Mouse (Mus musculus) central nervous system, embryonic 11.5 days (tissue): ENCODE data around the gene AA792892. TPM values are rescaled to one million over a fixed set of nuclear protein-coding genes. Genes with fewer than 3 reads are reported as not detected.

Source experiments
- polyA plus RNA-seq: library from polyadenylated mRNA; depleted of rRNA; stranded (reverse); fragments of >200 nt; gene quantifications from 2 replicates; pipeline ENCODE4 v1.2.3, GENCODE M21; 2012; rRNA removed

The AA792892 gene
- polyA plus RNA-seq = not detected in 2 replicates

DNA sequence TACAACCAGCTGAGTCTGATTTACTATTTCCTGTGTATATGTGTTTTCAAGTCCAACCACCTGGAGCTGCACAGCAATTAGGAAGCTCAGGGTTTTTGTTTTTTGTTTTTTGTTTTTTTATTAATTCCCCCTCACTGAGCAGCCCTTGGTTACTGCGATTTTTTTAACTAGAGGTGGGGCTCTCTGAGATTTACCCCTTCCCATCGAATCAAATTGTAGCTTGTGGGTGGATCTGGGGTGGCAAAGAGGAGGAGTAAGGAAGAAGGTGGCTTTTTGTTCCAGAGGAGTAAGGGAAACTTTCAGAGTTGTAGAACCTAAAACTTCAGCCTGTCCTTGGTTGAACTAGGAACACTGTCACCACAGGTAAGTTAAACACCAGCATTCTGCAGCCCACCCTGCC, at the start of gene AA792892:
Gene AA792892 (plus strand): TSS at position 301 of the 400 bp plus-strand sequence.

DNA sequence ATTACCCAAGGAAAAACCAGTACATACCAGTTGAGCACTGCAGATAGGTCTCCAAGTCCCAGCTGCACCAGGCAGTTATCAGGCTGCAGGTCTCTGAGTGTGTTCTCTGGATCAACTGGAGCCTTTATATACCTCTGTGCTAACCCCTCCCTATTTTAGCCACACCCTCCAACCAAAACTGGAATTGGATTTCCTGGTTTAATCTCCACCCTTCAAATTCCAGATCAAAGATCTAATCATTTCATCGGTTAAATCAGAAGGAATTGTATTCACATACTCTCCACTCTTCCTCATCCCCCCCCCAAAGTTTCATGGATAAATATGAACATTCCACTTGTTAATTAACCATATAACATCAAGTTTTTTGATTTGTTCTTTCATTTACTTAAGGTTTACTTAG, 32.9 kb upstream of the AA792892 start, which contains the start of gene A430089I19Rik:
Gene A430089I19Rik (minus strand): TSS at position 101 of the 400 bp plus-strand sequence.

DNA sequence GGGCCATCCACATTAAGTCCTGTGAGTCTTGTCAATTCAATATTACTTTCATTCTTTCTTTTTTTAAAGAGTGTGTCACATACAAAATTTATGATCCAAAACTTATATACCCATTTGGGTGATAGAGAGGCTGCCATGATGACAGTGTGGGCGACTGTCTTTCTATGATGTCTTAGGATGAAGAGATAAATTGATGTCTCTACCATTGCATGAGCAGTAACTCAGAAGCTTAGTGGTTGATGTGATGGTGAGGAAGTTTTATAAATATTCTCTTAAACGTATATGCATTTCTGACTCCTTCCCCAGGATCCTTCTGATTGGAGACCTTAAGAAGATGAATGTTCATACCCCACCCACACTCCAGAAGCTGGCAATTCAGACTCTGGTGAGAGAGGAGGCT, 25.4 kb upstream of the AA792892 start, which contains the start of gene Gm6502:
Gene Gm6502 (plus strand): TSS at position 301 of the 400 bp plus-strand sequence.

Other genes with a start within 250 kb of the AA792892 start
- gene Gm3106, start 121.7 kb upstream of the AA792892 start, polyA plus RNA-seq = not detected in 2 replicates
- 0.02 TPM in 1 of 2 replicates, not detected in the other for gene A430089I19Rik, start 33.0 kb upstream of the AA792892 start, polyA plus RNA-seq
- not detected in 2 replicates for gene Gm6502, start 25.3 kb upstream of the AA792892 start, polyA plus RNA-seq
- not detected in 2 replicates for gene Gm7682, start 106.0 kb downstream of the AA792892 start, polyA plus RNA-seq
- gene Gm3139, start 186.5 kb downstream of the AA792892 start, polyA plus RNA-seq = not detected in 2 replicates